Mouse (Mus musculus): ENCODE measurements around the gene Nfe2l3. TPM values are rescaled to one million over a fixed set of nuclear protein-coding genes. Genes with fewer than 3 reads are reported as not detected.

The Nfe2l3 gene
- polyA plus RNA-seq, 2 experiments, result 2.4 TPM

- no peak overlapping the region for H3K4me2 ChIP-seq (replicated peaks; ENCODE audit: low read depth, low read length, severe bottlenecking)
- TF ChIP-seq POLR2A (IDR thresholded peaks at IDR 0.05; ENCODE audit: borderline replicate concordance, extremely low read depth, insufficient read depth, insufficient read length), result no peak
- no peaks in the 10 kb centered on the region for H3K4me1 ChIP-seq (ENCODE audit: control insufficient read depth, insufficient read depth, low read length)
- DNase-seq (ENCODE audit: low spot score) (peak; percentile 72), ATAC-seq (ENCODE audit: low FRiP score, low read depth) (peak; percentile 78; the same call in 1 of the 2 replicates)
- H3K27me3 ChIP-seq (ENCODE audit: control insufficient read depth, insufficient read depth, low read length), result no peaks in the 10 kb centered on the region
- no peak overlapping the region for H3K27ac ChIP-seq (replicated peaks; ENCODE audit: low read depth, low read length)
- H3K9ac ChIP-seq (ENCODE audit: low read depth, low read length, severe bottlenecking), result no peak overlapping the region
- H3K9me3 ChIP-seq (ENCODE audit: control insufficient read depth, low read length), result no peaks in the 10 kb centered on the region
- 50% methylated on average over 6 of the region's 6 CpGs for WGBS
- no peaks in the 10 kb centered on the region for H3K36me3 ChIP-seq (ENCODE audit: control insufficient read depth, insufficient read depth, low read length)
- H3K4me3 ChIP-seq (replicated peaks; ENCODE audit: low read length), result no peak overlapping the region
Measured at GRCm38 (mm10) chr6:51401294-51401693, 31.2 kb upstream of the Nfe2l3 start.

GRCm38 (mm10) chr6:51403598-51403997, 28.9 kb upstream of the Nfe2l3 start:
- Histone ChIP-seq H3K27ac (replicated peaks; ENCODE audit: low read depth, low read length) (no peak overlapping the region), H3K4me2 (replicated peaks; ENCODE audit: low read depth, low read length, severe bottlenecking) (no peak overlapping the region), H3K27me3 (ENCODE audit: control insufficient read depth, insufficient read depth, low read length) (no peaks in the 10 kb centered on the region), H3K9me3 (ENCODE audit: control insufficient read depth, low read length) (no peaks in the 10 kb centered on the region), H3K9ac (ENCODE audit: low read depth, low read length, severe bottlenecking) (no peak overlapping the region), H3K4me1 (ENCODE audit: control insufficient read depth, insufficient read depth, low read length) (no peaks in the 10 kb centered on the region), H3K36me3 (ENCODE audit: control insufficient read depth, insufficient read depth, low read length) (no peaks in the 10 kb centered on the region), H3K4me3 (replicated peaks; ENCODE audit: low read length) (no peak overlapping the region)
- ATAC-seq (ENCODE audit: low FRiP score, low read depth), result no peak
- DNase-seq (ENCODE audit: low spot score), result no peak
- WGBS, result 90% methylated on average over 5 of the region's 5 CpGs
- no peak for TF ChIP-seq POLR2A (IDR thresholded peaks at IDR 0.05; ENCODE audit: borderline replicate concordance, extremely low read depth, insufficient read depth, insufficient read length)

- Histone ChIP-seq H3K4me2 (replicated peaks; ENCODE audit: low read depth, low read length, severe bottlenecking) (no peak overlapping the region), H3K27me3 (ENCODE audit: control insufficient read depth, insufficient read depth, low read length) (no peaks in the 10 kb centered on the region), H3K36me3 (ENCODE audit: control insufficient read depth, insufficient read depth, low read length) (no peaks in the 10 kb centered on the region), H3K4me3 (replicated peaks; ENCODE audit: low read length) (no peak overlapping the region), H3K9ac (ENCODE audit: low read depth, low read length, severe bottlenecking) (no peak overlapping the region), H3K27ac (replicated peaks; ENCODE audit: low read depth, low read length) (no peak overlapping the region), H3K9me3 (ENCODE audit: control insufficient read depth, low read length) (no peaks in the 10 kb centered on the region), H3K4me1 (ENCODE audit: control insufficient read depth, insufficient read depth, low read length) (no peaks in the 10 kb centered on the region)
- TF ChIP-seq POLR2A (IDR thresholded peaks at IDR 0.05; ENCODE audit: borderline replicate concordance, extremely low read depth, insufficient read depth, insufficient read length), result no peak
- DNase-seq (ENCODE audit: low spot score) (no peak), ATAC-seq (ENCODE audit: low FRiP score, low read depth) (no peak)
- WGBS, result 72% methylated on average over 4 of the region's 4 CpGs
Measured at GRCm38 (mm10) chr6:51404502-51404901, 28.0 kb upstream of the Nfe2l3 start.

GRCm38 (mm10) chr6:51416433-51416832, 16.0 kb upstream of the Nfe2l3 start:
- no peak overlapping the region for H3K9ac ChIP-seq (ENCODE audit: low read depth, low read length, severe bottlenecking)
- no peak for DNase-seq (ENCODE audit: low spot score)
- H3K4me3 ChIP-seq (replicated peaks; ENCODE audit: low read length), result no peak overlapping the region
- H3K4me1 ChIP-seq (ENCODE audit: control insufficient read depth, insufficient read depth, low read length), result no peaks in the 10 kb centered on the region
- H3K27me3 ChIP-seq (ENCODE audit: control insufficient read depth, insufficient read depth, low read length), result no peaks in the 10 kb centered on the region
- no peaks in the 10 kb centered on the region for H3K9me3 ChIP-seq (ENCODE audit: control insufficient read depth, low read length)
- no peak for ATAC-seq (ENCODE audit: low FRiP score, low read depth)
- TF ChIP-seq POLR2A (IDR thresholded peaks at IDR 0.05; ENCODE audit: borderline replicate concordance, extremely low read depth, insufficient read depth, insufficient read length), result no peak
- no peaks in the 10 kb centered on the region for H3K36me3 ChIP-seq (ENCODE audit: control insufficient read depth, insufficient read depth, low read length)
- H3K4me2 ChIP-seq (replicated peaks; ENCODE audit: low read depth, low read length, severe bottlenecking), result no peak overlapping the region
- H3K27ac ChIP-seq (replicated peaks; ENCODE audit: low read depth, low read length), result no peak overlapping the region
- WGBS, result 43% methylated on average over 1 of the region's 1 CpGs

GRCm38 (mm10) chr6:51417306-51417936, 15.0 kb upstream of the Nfe2l3 start:
- Histone ChIP-seq H3K4me2 (replicated peaks; ENCODE audit: low read depth, low read length, severe bottlenecking) (no peak overlapping the region), H3K27ac (replicated peaks; ENCODE audit: low read depth, low read length) (no peak overlapping the region), H3K4me1 (ENCODE audit: control insufficient read depth, insufficient read depth, low read length) (no peaks in the 10 kb centered on the region), H3K27me3 (ENCODE audit: control insufficient read depth, insufficient read depth, low read length) (no peaks in the 10 kb centered on the region), H3K4me3 (replicated peaks; ENCODE audit: low read length) (no peak overlapping the region), H3K9ac (ENCODE audit: low read depth, low read length, severe bottlenecking) (no peak overlapping the region), H3K36me3 (ENCODE audit: control insufficient read depth, insufficient read depth, low read length) (no peaks in the 10 kb centered on the region), H3K9me3 (ENCODE audit: control insufficient read depth, low read length) (no peaks in the 10 kb centered on the region)
- DNase-seq (ENCODE audit: low spot score) (no peak), ATAC-seq (ENCODE audit: low FRiP score, low read depth) (no peak)
- TF ChIP-seq POLR2A (IDR thresholded peaks at IDR 0.05; ENCODE audit: borderline replicate concordance, extremely low read depth, insufficient read depth, insufficient read length), result no peak
- 88% methylated on average over 4 of the region's 4 CpGs for WGBS
